ENCODE assay signal across 8 mouse cellular contexts in the genomic region with DNA sequence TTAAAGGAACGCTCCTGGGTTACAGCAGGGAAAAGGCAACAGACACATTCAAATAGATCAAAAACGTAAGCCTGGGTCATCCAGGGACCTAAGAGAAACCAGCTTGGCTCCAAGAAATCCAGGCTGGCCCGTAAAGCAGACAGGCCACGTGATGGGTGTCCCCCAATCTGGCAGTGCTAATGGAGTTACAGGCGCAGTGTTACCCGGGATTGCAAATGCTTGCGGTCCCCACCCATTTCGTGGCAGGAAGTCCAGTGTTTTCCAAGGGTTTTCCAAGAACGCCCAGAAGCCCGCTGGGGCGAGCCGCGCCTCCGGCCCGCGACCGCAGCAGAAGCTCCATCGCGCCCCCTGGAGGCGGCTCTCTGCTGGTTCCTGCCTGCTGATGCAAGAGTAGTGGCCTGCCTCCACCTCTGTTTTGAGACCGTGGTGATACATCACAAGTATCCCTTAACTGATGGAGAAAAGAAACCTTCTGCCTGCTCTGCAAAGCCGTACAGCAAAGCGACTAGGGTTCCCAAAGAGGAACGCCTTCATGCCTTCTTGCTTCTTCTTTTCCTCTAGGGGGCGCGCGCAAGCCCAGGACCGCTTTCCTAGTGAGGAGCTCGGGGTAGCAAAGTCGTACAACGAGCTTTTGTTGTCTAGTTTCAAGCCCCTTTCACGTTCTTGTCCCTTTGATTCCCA. TPM values are rescaled to one million over a fixed set of nuclear protein-coding genes. Genes with fewer than 3 reads are reported as not detected.
A peak's percentile ranks its signal among the peaks of the same experiment; 100 is the strongest.
DNase-seq lines count a peak whose midpoint lies in the region; TF ChIP-seq lines count a peak whose summit lies in the region.

No protein-coding gene starts in this region.

- TF ChIP-seq POLR2A in lung, adult 2 months (IDR thresholded peaks at IDR 0.05; ENCODE audit: borderline replicate concordance, extremely low read depth, low read depth, low read length), result peak; percentile 69; the same call in 1 of the 2 replicates

- H3K9me3 ChIP-seq in hindbrain, embryonic 10.5 days, result no peaks in the 10 kb centered on the region

- 2% methylated on average over 32 of the region's 32 CpGs for WGBS in hindbrain, embryonic 10.5 days
- whole genome bisulfite sequencing in lung, adult 2 months, result 2% methylated on average over 32 of the region's 32 CpGs

- TF ChIP-seq CTCF in lung, adult 2 months (IDR thresholded peaks at IDR 0.05; ENCODE audit: insufficient read depth, low read length), result peak; percentile 49

- H3K27me3 ChIP-seq in hindbrain, embryonic 10.5 days (ENCODE audit: insufficient read depth, poor library complexity, severe bottlenecking), result no peaks in the 10 kb centered on the region

- H3K36me3 ChIP-seq in hindbrain, embryonic 10.5 days, result no peaks in the 10 kb centered on the region

- H3K27ac ChIP-seq in hindbrain, embryonic 10.5 days, result peak overlapping the region; percentile 85

- DNase-seq in R1 (ENCODE audit: low read depth, low spot score), result peak; percentile 99
- DNase-seq in cerebellum, adult 9-11 months, result peak; percentile 85
- peak; percentile 78 to 83 for DNase-seq in frontal cortex, postnatal 10 days (ENCODE audit: low spot score in 2 of 2)
- peak; percentile 90 for DNase-seq in hindbrain, embryonic 10.5 days (ENCODE audit: low spot score)
- peak; percentile 59 for DNase-seq in layer of hippocampus, adult 9-10 months (ENCODE audit: low spot score)
- peak; percentile 89 for DNase-seq in lung, adult 2 months
- DNase-seq in ovary, postnatal 10 days (ENCODE audit: low spot score), result peak; percentile 83
- DNase-seq in thymus, postnatal 4 days, result peak; percentile 72

- H3K4me3 ChIP-seq in hindbrain, embryonic 10.5 days, result peak overlapping the region; percentile 46
- H3K4me3 ChIP-seq in lung, adult 2 months (replicated peaks; ENCODE audit: extremely low read depth, low read depth, low read length), result peak overlapping the region; percentile 38

- peaks cover 52% of the 10 kb centered on the region for H3K4me1 ChIP-seq in hindbrain, embryonic 10.5 days (replicated peaks)
- H3K4me1 ChIP-seq in lung, adult 2 months (ENCODE audit: control insufficient read depth, insufficient read depth, low read length), result peaks cover 10% of the 10 kb centered on the region; the same call in 1 of the 2 replicates

RNA-seq across cellular contexts. Expression of a gene that starts 29.6 kb away (rescaled TPM):
- 50.6 and 77.8 TPM in 2 replicates for polyA plus RNA-seq in hindbrain, embryonic 10.5 days (2016; fragmentation: Nextera tagmentation; extraction: Ambion mirVana)
- 65.0 and 72.0 TPM in 2 replicates for polyA plus RNA-seq in lung, adult 2 months (2012; rRNA removed)

Comparison
In these comparisons a context has a peak if more than half of its experiments do, and no peak if none do; other contexts are left out.
1. Peak in every context shown above with its lines: DNase-seq, H3K4me3 ChIP-seq and H3K27ac ChIP-seq.